Mouse (Mus musculus) forebrain, embryonic 10.5 days (tissue): ENCODE results near the gene Nrap. TPM values are rescaled to one million over a fixed set of nuclear protein-coding genes. Genes with fewer than 3 reads are reported as not detected.
"Not testable (repeated sequence)": the region's sequence is repeated elsewhere in the genome, so short reads cannot be mapped to it uniquely, and the experiment has no call there.

ENCODE experiments used
- DNase-seq: peaks from one replicate; pipeline ENCODE4 v3.0.0-alpha.2; 2017; ENCODE audit warnings: low spot score; ENCODE audit errors: extremely low spot score
- H3K27ac ChIP-seq: fragments of 300-500 bp; sonication (generic); 2 replicates; pipeline ENCODE4 v1.5.1; 2016; ENCODE audit warnings: mild to moderate bottlenecking
- H3K27me3 ChIP-seq: fragments of 300-500 bp; sonication (generic); 2 replicates; pipeline ENCODE4 v1.6.1; 2016; ENCODE audit warnings: mild to moderate bottlenecking; ENCODE audit not compliant: poor library complexity, severe bottlenecking
- H3K36me3 ChIP-seq: fragments of 300-500 bp; sonication (generic); replicated peaks from 2 replicates; pipeline ENCODE4 v1.6.1; 2016; ENCODE audit warnings: mild to moderate bottlenecking, moderate library complexity
- H3K4me1 ChIP-seq: fragments of 300-500 bp; sonication (generic); 2 replicates; pipeline ENCODE4 v1.6.1; 2016
- H3K4me3 ChIP-seq: fragments of 300-500 bp; sonication (generic); 2 replicates; pipeline ENCODE4 v1.5.1; 2016; ENCODE audit warnings: mild to moderate bottlenecking, moderate library complexity
- H3K9me3 ChIP-seq: fragments of 300-500 bp; sonication (generic); 2 replicates; pipeline ENCODE4 v1.6.1; 2016; ENCODE audit warnings: mild to moderate bottlenecking, moderate library complexity
- WGBS: fragments of 180-500 bp; shearing (Covaris S2); methylation state at CpG from one replicate; pipeline ENCODE4 v1.1.7; 2016; 5-methylcytosine and 5-hydroxymethylcytosine counted together
- polyA plus RNA-seq: library from polyadenylated mRNA; unstranded; fragments of >200 nt; fragmentation: Nextera tagmentation; extraction: Ambion mirVana; gene quantifications from 2 replicates; pipeline ENCODE4 v1.2.1, GENCODE M21; 2016

The Nrap gene
- polyA plus RNA-seq, 1 experiment from 2014 or later, result 0.15 TPM

DNA sequence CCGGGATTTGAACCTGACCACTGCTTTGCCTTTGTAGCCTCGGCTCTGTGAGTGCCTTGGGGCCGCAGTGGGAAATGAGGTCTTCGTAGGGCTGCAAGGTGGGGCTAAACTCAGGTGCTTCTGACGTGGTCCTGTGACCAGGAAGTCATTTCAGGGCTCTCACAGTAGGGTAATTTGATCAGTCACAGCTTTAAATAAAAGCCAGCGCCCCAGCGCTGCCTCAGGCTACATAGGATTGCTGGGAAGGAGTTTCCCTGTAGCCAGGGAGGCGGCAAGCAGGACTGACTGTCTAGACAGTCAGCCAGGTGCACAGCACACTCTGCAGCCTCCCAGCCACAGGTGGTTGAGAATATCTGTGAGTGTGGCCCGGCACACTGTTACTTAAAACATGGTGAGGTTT is 29.6 kb upstream of the Nrap start:
- H3K4me3 ChIP-seq, result no peak overlapping the region
- no peaks in the 10 kb centered on the region for H3K27me3 ChIP-seq
- no peaks in the 10 kb centered on the region for H3K9me3 ChIP-seq
- DNase-seq, result no peak
- H3K4me1 ChIP-seq, result peaks cover 16% of the 10 kb centered on the region
- 69% methylated on average over 9 of the region's 9 CpGs for WGBS
- no peaks in the 10 kb centered on the region for H3K36me3 ChIP-seq
- H3K27ac ChIP-seq, result no peak overlapping the region

DNA sequence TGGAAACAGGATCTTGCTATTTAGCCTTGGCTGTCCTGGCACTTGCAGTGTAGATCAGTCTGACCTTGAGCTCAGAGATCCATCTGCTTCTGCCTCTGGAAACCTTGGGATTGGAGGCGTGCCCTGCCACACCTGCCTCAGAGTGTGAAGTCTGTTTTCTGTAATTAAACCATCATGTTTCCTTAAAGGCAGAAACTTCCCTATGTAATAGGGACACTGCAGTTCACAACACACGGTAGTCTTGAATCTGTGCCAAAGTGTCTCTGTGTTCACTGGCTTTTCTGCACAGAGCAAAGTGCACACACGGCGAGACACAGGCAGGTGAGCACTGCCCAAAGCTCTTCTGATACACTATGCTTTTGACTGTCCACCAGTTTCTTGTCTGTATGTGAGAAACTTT is 28.6 kb upstream of the Nrap start:
- WGBS, result 92% methylated on average over 4 of the region's 4 CpGs

DNA sequence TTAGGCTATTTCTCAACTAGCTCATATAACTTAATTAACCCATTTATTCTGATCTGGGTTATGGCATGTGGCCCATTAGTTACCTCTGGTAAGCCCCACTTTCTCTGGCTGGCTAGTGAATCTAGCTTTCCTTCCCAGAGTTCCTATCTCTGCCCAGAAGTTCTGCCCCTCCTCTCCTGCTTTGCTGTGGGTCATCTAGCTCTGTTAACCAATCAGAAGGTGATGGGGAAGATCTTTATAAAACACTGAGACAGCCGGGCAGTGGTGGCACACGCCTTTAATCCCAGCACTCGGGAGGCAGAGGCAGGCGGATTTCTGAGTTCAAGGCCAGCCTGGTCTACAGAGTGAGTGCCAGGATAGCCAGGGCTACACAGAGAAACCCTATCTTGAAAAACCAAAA is 20.0 kb upstream of the Nrap start:
- H3K9me3 ChIP-seq, result not testable (repeated sequence)
- WGBS, result 92% methylated on average over 4 of the region's 4 CpGs

More for the DNA sequence above, 28.6 kb upstream of the Nrap start:
- no peaks in the 10 kb centered on the region for H3K36me3 ChIP-seq
- H3K27ac ChIP-seq, result no peak overlapping the region
- no peaks in the 10 kb centered on the region for H3K9me3 ChIP-seq
- H3K4me3 ChIP-seq, result no peak overlapping the region
- no peak for DNase-seq
- H3K27me3 ChIP-seq, result no peaks in the 10 kb centered on the region
- H3K4me1 ChIP-seq, result peaks cover 7% of the 10 kb centered on the region

DNA sequence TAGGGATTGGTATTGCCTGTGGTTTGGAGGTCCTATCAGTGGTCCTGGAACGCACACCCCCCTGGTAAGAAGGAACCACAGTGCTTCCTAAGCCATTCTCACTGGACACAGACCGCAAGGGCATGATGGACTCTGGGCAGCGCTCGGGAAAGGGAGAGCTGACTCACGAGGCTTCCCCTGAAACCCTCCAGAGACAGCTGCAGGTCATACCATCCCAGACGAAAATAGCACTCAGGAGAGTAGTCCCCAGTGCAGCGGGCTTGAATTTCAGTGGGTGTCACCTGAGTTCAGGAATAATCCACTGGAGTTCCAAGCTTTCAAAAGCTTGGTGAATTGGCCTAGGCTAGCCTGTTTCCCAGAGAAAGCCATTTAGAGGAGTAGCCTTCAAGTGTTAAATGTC is 16.7 kb upstream of the Nrap start:
- no peaks in the 10 kb centered on the region for H3K4me1 ChIP-seq
- H3K4me3 ChIP-seq, result no peak overlapping the region
- peaks cover 32% of the 10 kb centered on the region for H3K36me3 ChIP-seq
- no peak overlapping the region for H3K27ac ChIP-seq
- DNase-seq, result no peak
- 93% methylated on average over 7 of the region's 7 CpGs for WGBS
- no peaks in the 10 kb centered on the region for H3K9me3 ChIP-seq
- H3K27me3 ChIP-seq, result no peaks in the 10 kb centered on the region

More for the DNA sequence above, 20.0 kb upstream of the Nrap start:
- H3K4me1 ChIP-seq, H3K27ac ChIP-seq, H3K27me3 ChIP-seq, H3K4me3 ChIP-seq, DNase-seq: not testable (repeated sequence)
- peaks cover 27% of the 10 kb centered on the region for H3K36me3 ChIP-seq

DNA sequence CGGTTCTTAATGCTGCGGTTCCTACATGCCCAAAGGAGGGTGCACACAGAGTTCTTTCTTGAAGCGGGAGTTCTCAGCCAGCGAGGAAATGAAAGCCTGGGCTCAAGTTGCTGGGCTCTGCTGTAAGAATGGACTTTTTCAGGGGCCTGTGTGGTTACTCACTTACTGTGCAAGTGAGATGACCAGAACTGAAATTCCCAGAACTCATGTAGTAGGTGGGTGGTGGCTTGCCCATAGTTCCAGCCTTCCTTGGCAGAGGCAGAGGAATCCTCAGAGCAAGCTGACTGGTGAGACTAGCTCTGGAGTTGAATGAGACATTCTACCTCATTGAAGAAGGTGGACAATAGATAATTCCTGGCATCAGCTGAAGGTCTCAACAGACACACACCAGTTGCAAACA is 16.0 kb upstream of the Nrap start:
- Histone ChIP-seq H3K4me1 (no peaks in the 10 kb centered on the region), H3K27me3 (no peaks in the 10 kb centered on the region), H3K27ac (no peak overlapping the region), H3K9me3 (no peaks in the 10 kb centered on the region), H3K36me3 (peaks cover 32% of the 10 kb centered on the region), H3K4me3 (no peak overlapping the region)
- no peak for DNase-seq
- 95% methylated on average over 4 of the region's 4 CpGs for WGBS

DNA sequence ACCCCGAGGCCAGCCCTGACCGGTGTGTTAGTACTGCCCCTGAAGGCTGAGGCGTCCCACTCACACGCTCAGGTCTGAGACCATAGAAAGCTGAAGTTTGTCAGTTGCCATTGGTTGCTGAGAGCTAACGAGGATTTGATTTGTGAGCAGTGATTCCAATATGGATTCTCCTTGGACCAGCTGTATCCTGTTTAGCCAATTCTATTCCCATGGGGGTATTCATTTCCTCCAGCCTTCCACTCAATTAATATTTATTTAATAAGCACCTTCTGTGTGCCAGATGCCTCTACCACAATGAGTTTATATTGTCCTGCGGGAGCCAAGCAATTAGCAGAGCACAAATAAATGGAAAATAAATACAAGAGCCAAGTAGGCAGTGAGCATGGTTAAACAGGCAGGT is 12.0 kb upstream of the Nrap start:
- H3K27ac ChIP-seq, result no peak overlapping the region
- WGBS, result 86% methylated on average over 6 of the region's 6 CpGs
- H3K27me3 ChIP-seq, result peaks cover 13% of the 10 kb centered on the region
- no peaks in the 10 kb centered on the region for H3K9me3 ChIP-seq
- H3K36me3 ChIP-seq, result peaks cover 13% of the 10 kb centered on the region; the same call in 1 of the 2 replicates
- H3K4me3 ChIP-seq, result no peak overlapping the region
- DNase-seq, result no peak
- H3K4me1 ChIP-seq, result peaks cover 20% of the 10 kb centered on the region

DNA sequence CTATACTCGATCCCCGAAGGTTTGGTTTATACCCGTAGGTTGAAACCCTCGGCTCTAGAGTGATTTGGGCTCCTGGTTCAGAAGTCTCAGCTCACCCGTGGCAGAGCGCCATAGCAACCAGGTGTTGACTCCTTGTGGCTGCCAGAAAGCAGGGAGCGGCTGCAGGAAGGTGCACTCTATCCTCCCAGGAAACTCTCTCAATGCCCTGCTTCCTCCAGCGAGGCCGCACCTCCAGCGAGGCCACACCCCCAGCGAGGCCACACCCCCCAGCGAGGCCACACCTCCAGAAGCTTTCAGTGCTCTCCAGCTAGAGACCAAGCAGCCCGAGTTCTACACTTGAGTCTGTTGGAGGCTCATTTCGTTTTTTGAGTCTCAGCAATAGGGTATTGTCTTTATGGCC is 10.4 kb upstream of the Nrap start:
- DNase-seq, result no peak
- Histone ChIP-seq H3K27me3 (peaks cover 29% of the 10 kb centered on the region), H3K4me3 (no peak overlapping the region), H3K36me3 (peaks cover 6% of the 10 kb centered on the region; the same call in 1 of the 2 replicates), H3K4me1 (peaks cover 27% of the 10 kb centered on the region), H3K9me3 (no peaks in the 10 kb centered on the region), H3K27ac (no peak overlapping the region)
- 54% methylated on average over 14 of the region's 14 CpGs for WGBS

DNA sequence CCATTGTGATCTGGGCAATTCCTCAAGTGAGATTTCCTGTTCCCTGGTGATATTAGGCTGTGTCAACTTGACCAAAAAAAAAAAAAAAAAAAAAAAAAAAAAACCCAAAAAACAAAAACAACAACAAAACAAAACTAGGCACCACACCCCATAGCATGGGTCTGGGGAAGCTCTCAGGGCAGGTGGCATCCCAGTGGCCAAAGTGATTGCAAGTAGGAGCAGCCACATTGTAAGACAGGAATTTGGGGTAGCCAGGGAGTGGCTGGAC is 8.6 kb upstream of the Nrap start:
- Histone ChIP-seq H3K36me3 (no peaks in the 10 kb centered on the region), H3K9me3 (no peaks in the 10 kb centered on the region), H3K27me3 (peaks cover 46% of the 10 kb centered on the region), H3K4me1 (peaks cover 27% of the 10 kb centered on the region), H3K27ac (no peak overlapping the region), H3K4me3 (no peak overlapping the region)
- no peak for DNase-seq

DNA sequence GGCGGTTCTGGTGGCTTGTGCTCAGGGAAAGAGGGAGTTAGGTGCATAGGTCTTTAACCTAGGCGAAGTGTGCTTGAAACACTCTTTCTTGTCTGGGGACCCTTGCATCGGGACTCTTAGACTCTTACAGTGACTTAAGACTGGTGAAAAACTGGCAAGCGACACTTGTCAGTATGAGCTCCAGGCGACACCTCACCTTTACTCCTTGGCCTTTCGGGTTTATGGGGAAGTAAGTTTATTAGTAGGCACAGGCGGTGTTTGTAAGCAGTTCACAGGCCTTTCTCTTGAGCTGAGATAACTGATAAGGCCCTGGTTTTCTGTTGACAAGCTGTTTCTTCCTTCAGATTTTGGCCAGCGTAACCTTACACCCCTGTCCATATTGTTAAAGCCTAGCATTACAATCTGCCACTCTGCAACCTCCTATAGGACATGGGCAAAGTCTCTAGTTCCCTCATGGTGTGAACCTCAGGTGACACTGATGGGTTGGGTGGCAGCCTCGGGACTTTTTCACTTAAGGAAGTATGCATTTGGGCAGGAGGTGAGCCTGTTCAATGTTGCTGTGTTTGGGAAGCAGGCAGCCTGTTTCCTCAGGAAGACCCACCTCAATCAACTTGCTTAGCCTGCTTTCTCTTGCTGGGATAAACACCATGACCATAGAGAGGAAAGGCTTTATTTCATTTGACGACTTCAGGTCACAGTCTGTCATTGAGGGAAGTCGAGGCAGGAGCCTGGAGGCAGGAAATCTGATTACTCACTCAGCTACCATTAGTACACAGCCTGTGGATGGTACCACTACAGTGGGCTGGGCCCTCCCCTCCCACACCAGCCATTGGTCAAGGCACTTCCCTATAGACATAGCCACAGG is 8.1 kb upstream of the Nrap start:
- Histone ChIP-seq H3K4me3 (peak overlapping the region; percentile 68), H3K27ac (peak overlapping the region; percentile 92), H3K36me3 (no peaks in the 10 kb centered on the region), H3K27me3 (peaks cover 48% of the 10 kb centered on the region), H3K9me3 (no peaks in the 10 kb centered on the region), H3K4me1 (peaks cover 27% of the 10 kb centered on the region)
- 67% methylated on average over 11 of the region's 11 CpGs for WGBS
- DNase-seq, result no peak

DNA sequence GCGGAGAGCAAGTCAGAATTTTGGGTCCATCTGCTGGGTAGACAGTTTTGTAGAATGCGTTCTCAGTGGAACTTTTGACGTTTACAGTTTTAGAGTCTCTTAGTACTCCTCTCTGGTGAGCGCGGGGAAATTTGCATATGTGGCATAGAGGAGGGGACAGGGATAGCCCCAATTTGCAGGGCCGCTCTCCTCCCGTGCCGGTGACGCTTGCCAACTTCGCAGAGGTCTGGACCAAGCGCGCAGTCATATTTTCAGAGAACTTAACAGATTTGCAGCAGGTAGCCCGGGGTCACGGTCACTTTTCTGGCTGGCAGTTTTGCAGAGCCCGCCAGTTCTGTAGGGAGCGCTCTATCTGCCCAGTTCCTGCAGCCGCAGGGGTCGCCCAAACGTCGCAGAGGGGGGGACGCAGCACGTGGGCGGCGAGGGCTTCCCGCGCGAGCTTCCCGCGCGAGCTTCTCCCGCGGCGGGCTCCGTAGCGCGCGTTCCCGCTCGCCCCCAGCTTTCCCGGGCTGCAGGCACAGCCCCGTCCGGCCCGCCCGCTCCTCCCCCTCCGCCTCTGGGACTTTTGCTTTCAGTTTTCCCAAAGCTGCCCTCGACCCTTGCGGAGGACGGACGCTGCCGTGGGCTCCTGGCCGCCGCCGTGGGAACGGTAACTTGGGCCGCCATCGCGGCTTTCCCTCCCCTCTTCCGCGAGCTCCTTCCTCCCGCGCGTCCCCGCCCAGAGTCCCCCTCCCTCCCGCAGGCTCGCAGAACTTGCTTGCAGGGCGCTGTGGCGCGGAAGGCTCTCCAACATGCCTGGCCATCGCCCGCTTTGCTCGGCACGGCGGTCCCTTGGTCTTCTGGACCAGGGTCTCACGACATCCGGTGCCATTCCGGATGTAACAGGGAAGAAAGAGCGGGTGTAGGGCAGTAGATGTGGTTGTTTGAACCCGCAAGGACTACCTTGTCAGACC is 7.1 kb upstream of the Nrap start, which contains the start of gene Casp7:
Casp7 (plus strand) TSS at position 461 of the 953 bp plus-strand sequence.
- Histone ChIP-seq H3K4me3 (peak within 1 kb of the TSS; percentile 68), H3K4me1 (peaks cover 27% of the 10 kb centered on the region), H3K36me3 (no peaks in the 10 kb centered on the region), H3K27ac (peak within 1 kb of the TSS; percentile 92), H3K9me3 (no peaks in the 10 kb centered on the region), H3K27me3 (peaks cover 48% of the 10 kb centered on the region)
- DNase-seq, result peak; percentile 68
- WGBS, result 1% methylated on average over 78 of the region's 78 CpGs

DNA sequence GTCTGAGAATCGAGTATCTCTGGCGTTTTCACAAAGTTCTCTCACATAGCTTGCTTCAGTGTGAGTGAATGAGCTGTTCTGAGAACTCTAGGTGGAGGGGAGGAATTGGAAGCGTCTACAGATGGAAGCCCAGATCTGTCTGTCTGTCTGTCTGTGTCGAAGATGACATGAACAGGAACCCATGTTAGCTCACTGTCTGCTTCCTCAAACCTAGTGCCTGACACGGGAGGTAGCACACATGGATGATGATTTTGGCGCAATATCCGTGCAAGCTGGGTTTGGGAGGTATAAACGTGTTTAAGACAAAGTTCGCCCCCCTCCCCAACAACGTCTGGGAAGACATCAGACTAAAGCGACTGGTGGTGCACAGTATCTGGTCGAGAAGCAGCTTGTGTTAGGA is 6.4 kb upstream of the Nrap start:
- no peak for DNase-seq
- WGBS, result 45% methylated on average over 12 of the region's 12 CpGs

DNA sequence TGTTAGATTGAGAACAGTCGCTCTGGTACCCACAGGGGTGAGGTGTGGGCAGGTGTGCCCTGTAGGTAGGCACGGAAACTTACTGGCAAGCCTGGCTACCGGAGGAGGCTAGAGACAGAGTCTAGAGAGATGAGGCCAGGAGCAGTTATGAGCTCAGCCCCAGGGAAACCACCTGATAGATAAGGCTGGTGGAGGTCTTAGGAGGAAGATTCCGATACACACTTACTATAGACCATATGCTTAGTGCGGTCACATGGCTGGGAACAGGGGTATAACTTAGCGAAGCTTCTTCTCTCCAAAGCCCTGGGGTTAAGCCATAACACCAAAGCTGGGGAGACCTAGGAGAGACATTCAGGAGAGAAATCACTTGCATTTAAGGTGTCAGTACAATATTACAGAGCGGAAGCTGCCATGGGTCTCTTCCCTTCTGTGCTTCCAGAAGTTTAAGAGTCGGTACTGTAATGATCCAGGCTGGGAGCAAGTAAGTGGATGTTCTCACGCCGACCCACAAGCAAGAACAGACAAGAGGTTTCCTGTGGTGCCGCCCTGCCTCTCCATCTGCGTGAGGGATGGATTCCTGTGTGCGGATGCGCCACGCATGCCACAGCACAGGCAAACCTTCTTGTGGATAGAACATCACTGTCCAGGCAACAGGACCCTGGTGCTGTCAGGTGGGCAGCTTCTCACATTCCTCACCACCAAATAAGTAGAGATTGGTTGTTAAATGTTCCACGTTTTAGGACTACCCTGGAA is 5.5 kb upstream of the Nrap start:
- H3K27me3 ChIP-seq, result peaks cover 48% of the 10 kb centered on the region

More for the DNA sequence above, 6.4 kb upstream of the Nrap start:
- Histone ChIP-seq H3K9me3 (no peaks in the 10 kb centered on the region), H3K27me3 (peaks cover 48% of the 10 kb centered on the region), H3K4me3 (peak overlapping the region; percentile 68), H3K4me1 (peaks cover 27% of the 10 kb centered on the region), H3K36me3 (no peaks in the 10 kb centered on the region), H3K27ac (peak overlapping the region; percentile 92; the same call in 1 of the 2 replicates)

More for the DNA sequence above, 5.5 kb upstream of the Nrap start:
- DNase-seq, result no peak
- no peak overlapping the region for H3K27ac ChIP-seq
- H3K9me3 ChIP-seq, result no peaks in the 10 kb centered on the region
- H3K36me3 ChIP-seq, result no peaks in the 10 kb centered on the region
- WGBS, result 92% methylated on average over 16 of the region's 16 CpGs
- peaks cover 25% of the 10 kb centered on the region for H3K4me1 ChIP-seq
- no peak overlapping the region for H3K4me3 ChIP-seq
